Mouse (Mus musculus) erythroblast, embryonic 14.5 days (primary cell): ENCODE results near the gene Wdr61.

ENCODE experiments used
- GATA1 ChIP-seq: IDR thresholded peaks from 2 replicates; pipeline ENCODE4 v1.6.1; 2012; ENCODE audit warnings: low read length, inconsistent platforms, mixed read lengths
- TAL1 ChIP-seq: IDR thresholded peaks from 3 replicates; pipeline ENCODE4 v1.6.1; 2012; ENCODE audit warnings: low read length, inconsistent platforms, mixed read lengths

DNA sequence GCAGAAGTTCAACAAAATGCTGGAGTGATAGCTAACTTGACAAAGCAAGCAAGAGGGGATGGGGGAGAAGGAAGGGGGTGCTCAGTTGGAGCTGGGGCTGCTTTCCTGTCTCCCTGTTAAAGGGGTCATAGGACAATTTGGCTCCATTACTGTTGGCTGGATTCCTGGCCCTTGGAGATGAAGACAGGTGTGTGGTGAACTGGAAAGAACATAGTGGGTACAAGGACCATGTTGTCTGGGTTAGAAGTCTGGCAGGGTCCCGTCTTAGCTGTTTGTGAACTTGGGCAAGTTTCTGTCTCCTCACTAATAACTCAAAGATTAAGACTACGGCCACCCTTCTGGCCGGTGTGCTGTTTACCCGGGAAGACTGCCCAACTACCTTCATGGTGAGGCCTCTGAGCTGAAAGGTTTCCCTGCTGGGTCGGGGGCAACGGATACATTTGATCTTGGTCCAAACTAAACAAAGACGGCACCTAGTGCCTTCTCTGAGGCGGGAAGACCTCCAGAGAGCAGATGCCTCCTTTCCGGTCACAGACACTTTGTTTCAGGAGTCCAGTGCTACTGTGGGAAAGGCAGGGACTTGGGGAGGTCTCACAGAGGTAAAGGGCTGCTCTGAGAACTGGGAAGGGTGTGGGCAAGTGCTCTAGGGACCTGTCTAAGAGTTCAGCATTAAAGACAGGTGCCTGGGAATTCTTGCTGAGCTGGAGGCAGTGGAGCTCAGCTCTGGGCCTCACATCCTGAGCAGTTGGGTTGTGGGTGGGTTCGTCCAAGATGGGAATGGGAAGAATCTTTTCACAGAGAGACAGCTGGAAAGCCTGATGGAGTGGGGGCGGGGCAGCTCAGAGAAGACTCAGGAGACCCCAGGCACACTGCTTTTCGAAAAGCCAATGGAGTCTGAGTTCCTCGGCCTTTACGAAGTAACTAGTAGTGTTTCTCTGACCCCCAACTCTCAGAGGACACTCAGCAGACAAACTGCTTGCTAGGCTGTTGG, 46.8 kb downstream of the Wdr61 start:
- TF ChIP-seq GATA1: no peak
- TF ChIP-seq TAL1: no peak
